Mouse (Mus musculus): Measurements from ENCODE around the gene Ifih1.

DNA sequence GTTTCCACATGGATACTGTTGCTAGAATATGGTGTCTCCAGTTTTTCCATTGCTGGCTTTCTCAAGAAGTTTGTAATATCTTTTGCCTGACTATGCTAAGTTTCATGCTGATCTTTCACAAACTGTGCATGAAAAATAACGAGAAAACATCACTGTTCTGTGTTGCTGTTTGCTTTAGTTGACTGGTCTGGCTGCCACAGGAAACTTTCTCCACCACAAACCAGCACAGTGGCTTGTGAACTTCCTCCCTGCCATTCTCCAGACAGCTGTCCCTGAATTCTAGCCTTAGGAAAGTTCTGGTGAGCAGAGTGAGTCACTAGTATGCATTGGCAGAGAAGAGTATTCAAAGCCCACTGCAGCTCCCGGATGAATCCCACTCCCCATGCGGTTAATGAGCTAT, 71.1 kb downstream of the Ifih1 start:
- TF ChIP-seq POLR2A (IDR thresholded peaks at IDR 0.05; ENCODE audit: low read depth, low read length) (no peak), CTCF (conservative IDR thresholded peaks at IDR 0.05; ENCODE audit: insufficient read depth, insufficient read length, low read depth, low read length) (no peak)

Measured in kidney, adult 2 months (tissue).